Mouse (Mus musculus) kidney, embryonic 16.5 days (tissue): ENCODE measurements around the gene Mettl13. TPM values are rescaled to one million over a fixed set of nuclear protein-coding genes. Genes with fewer than 3 reads are reported as not detected.

Experiments used
- ATAC-seq: fragments of 200-750 bp; cut with Nextera tagmentation; 2 replicates; pipeline ENCODE4 v1.8.0; 2017; ENCODE audit warnings: moderate TSS enrichment; ENCODE audit not compliant: low FRiP score, low TSS enrichment
- H3K27ac ChIP-seq: fragments of 300-500 bp; sonication (generic); 2 replicates; pipeline ENCODE4 v1.5.1; 2014; ENCODE audit warnings: low read length
- H3K27me3 ChIP-seq: fragments of 300-500 bp; sonication (generic); 2 replicates; pipeline ENCODE4 v1.6.1; 2014; ENCODE audit warnings: low read length, control low read depth, mixed read lengths; ENCODE audit not compliant: insufficient read depth
- H3K36me3 ChIP-seq: fragments of 300-500 bp; sonication (generic); 2 replicates; pipeline ENCODE4 v1.6.1; 2014; ENCODE audit warnings: low read length, control low read depth, mixed read lengths; ENCODE audit not compliant: insufficient read depth
- H3K4me1 ChIP-seq: fragments of 300-500 bp; sonication (generic); 2 replicates; pipeline ENCODE4 v1.6.1; 2014; ENCODE audit warnings: low read length, control low read depth, mixed read lengths; ENCODE audit not compliant: insufficient read depth
- H3K4me2 ChIP-seq: fragments of 300-500 bp; sonication (generic); replicated peaks from 2 replicates; pipeline ENCODE4 v1.6.1; 2014; ENCODE audit warnings: low read depth, low read length
- H3K4me3 ChIP-seq: fragments of 300-500 bp; sonication (generic); 2 replicates; pipeline ENCODE4 v1.5.1; 2014; ENCODE audit warnings: mild to moderate bottlenecking, low read length
- H3K9ac ChIP-seq: fragments of 300-500 bp; sonication (generic); replicated peaks from 2 replicates; pipeline ENCODE4 v1.6.1; 2014; ENCODE audit warnings: low read length
- H3K9me3 ChIP-seq: fragments of 300-500 bp; sonication (generic); 2 replicates; pipeline ENCODE4 v1.6.1; 2016; ENCODE audit warnings: low read length, control low read depth
- WGBS: fragments of 180-500 bp; shearing (Covaris S2); extraction: QIAGEN DNeasy Blood & Tissue Kit; methylation state at CpG from one replicate; pipeline ENCODE4 v1.1.7; 2014; 5-methylcytosine and 5-hydroxymethylcytosine counted together
- polyA plus RNA-seq: library from polyadenylated mRNA; unstranded; fragments of >200 nt; fragmentation: Nextera tagmentation; extraction: Ambion mirVana; gene quantifications from 2 replicates; pipeline ENCODE4 v1.2.1, GENCODE M21; 2015

Mettl13 gene
- polyA plus RNA-seq, 1 experiment from 2014 or later = 24.7 TPM

- Histone ChIP-seq H3K9ac (no peak overlapping the region), H3K27me3 (no peaks in the 10 kb centered on the region), H3K27ac (no peak overlapping the region), H3K4me3 (no peak overlapping the region), H3K9me3 (no peaks in the 10 kb centered on the region), H3K36me3 (peaks cover 41% of the 10 kb centered on the region), H3K4me2 (no peak overlapping the region), H3K4me1 (no peaks in the 10 kb centered on the region)
- ATAC-seq = no peak
- 91% methylated on average over 14 of the region's 14 CpGs for WGBS
Observed at GRCm38 (mm10) chr1:162533766-162534560, 14.4 kb downstream of the Mettl13 start.

GRCm38 (mm10) chr1:162532330-162532729, 16.0 kb downstream of the Mettl13 start:
- Histone ChIP-seq H3K4me1 (no peaks in the 10 kb centered on the region), H3K9ac (no peak overlapping the region), H3K4me2 (no peak overlapping the region), H3K36me3 (peaks cover 40% of the 10 kb centered on the region), H3K27me3 (no peaks in the 10 kb centered on the region), H3K9me3 (no peaks in the 10 kb centered on the region), H3K4me3 (no peak overlapping the region), H3K27ac (no peak overlapping the region)
- no peak for ATAC-seq
- WGBS = 65% methylated on average over 4 of the region's 4 CpGs

- Histone ChIP-seq H3K9me3 (no peaks in the 10 kb centered on the region), H3K9ac (no peak overlapping the region), H3K4me2 (no peak overlapping the region), H3K27ac (no peak overlapping the region), H3K4me1 (no peaks in the 10 kb centered on the region), H3K27me3 (no peaks in the 10 kb centered on the region), H3K4me3 (no peak overlapping the region), H3K36me3 (peaks cover 32% of the 10 kb centered on the region)
- WGBS = 73% methylated on average over 4 of the region's 4 CpGs
- ATAC-seq = no peak
Observed at GRCm38 (mm10) chr1:162531584-162531983, 16.8 kb downstream of the Mettl13 start.

- no peaks in the 10 kb centered on the region for H3K4me1 ChIP-seq
- H3K4me3 ChIP-seq = no peak overlapping the region
- WGBS = 100% methylated on average over 1 of the region's 1 CpGs
- no peak overlapping the region for H3K27ac ChIP-seq
- H3K4me2 ChIP-seq = no peak overlapping the region
- H3K9me3 ChIP-seq = no peaks in the 10 kb centered on the region
- peaks cover 23% of the 10 kb centered on the region for H3K36me3 ChIP-seq
- no peak overlapping the region for H3K9ac ChIP-seq
- no peak for ATAC-seq
- H3K27me3 ChIP-seq = no peaks in the 10 kb centered on the region
Observed at GRCm38 (mm10) chr1:162530666-162531065, 17.7 kb downstream of the Mettl13 start.

GRCm38 (mm10) chr1:162529651-162530050, 18.7 kb downstream of the Mettl13 start:
- Histone ChIP-seq H3K4me3 (no peak overlapping the region), H3K9ac (no peak overlapping the region), H3K27me3 (no peaks in the 10 kb centered on the region), H3K4me1 (no peaks in the 10 kb centered on the region), H3K4me2 (no peak overlapping the region), H3K27ac (no peak overlapping the region), H3K9me3 (no peaks in the 10 kb centered on the region), H3K36me3 (peaks cover 14% of the 10 kb centered on the region)
- 68% methylated on average over 2 of the region's 2 CpGs for WGBS
- ATAC-seq = no peak

GRCm38 (mm10) chr1:162515116-162515515, 33.2 kb downstream of the Mettl13 start:
- H3K36me3 ChIP-seq = no peaks in the 10 kb centered on the region
- H3K9ac ChIP-seq = no peak overlapping the region
- no peaks in the 10 kb centered on the region for H3K4me1 ChIP-seq
- WGBS = 83% methylated on average over 1 of the region's 1 CpGs
- no peak overlapping the region for H3K4me2 ChIP-seq
- H3K9me3 ChIP-seq = no peaks in the 10 kb centered on the region
- H3K27ac ChIP-seq = no peak overlapping the region
- ATAC-seq = no peak
- H3K4me3 ChIP-seq = no peak overlapping the region
- no peaks in the 10 kb centered on the region for H3K27me3 ChIP-seq

- ATAC-seq = no peak
- H3K27ac ChIP-seq = no peak overlapping the region
- no peaks in the 10 kb centered on the region for H3K9me3 ChIP-seq
- no peaks in the 10 kb centered on the region for H3K4me1 ChIP-seq
- no peak overlapping the region for H3K9ac ChIP-seq
- H3K27me3 ChIP-seq = no peaks in the 10 kb centered on the region
- WGBS = 86% methylated on average over 2 of the region's 2 CpGs
- H3K4me2 ChIP-seq = no peak overlapping the region
- H3K4me3 ChIP-seq = no peak overlapping the region
- no peaks in the 10 kb centered on the region for H3K36me3 ChIP-seq
Observed at GRCm38 (mm10) chr1:162510013-162510356, 38.4 kb downstream of the Mettl13 start.

- H3K4me2 ChIP-seq = no peak overlapping the region
- no peak overlapping the region for H3K4me3 ChIP-seq
- H3K9ac ChIP-seq = no peak overlapping the region
- H3K4me1 ChIP-seq = no peaks in the 10 kb centered on the region
- ATAC-seq = peak; percentile 39; the same call in 1 of the 2 replicates
- no peaks in the 10 kb centered on the region for H3K36me3 ChIP-seq
- no peak overlapping the region for H3K27ac ChIP-seq
- H3K27me3 ChIP-seq = no peaks in the 10 kb centered on the region
- WGBS = 57% methylated on average over 12 of the region's 12 CpGs
- H3K9me3 ChIP-seq = no peaks in the 10 kb centered on the region
Observed at GRCm38 (mm10) chr1:162509329-162510012, 38.9 kb downstream of the Mettl13 start.

- no peaks in the 10 kb centered on the region for H3K36me3 ChIP-seq
- H3K4me2 ChIP-seq = no peak overlapping the region
- no peaks in the 10 kb centered on the region for H3K9me3 ChIP-seq
- H3K4me3 ChIP-seq = no peak overlapping the region
- WGBS = 67% methylated on average over 4 of the region's 4 CpGs
- H3K4me1 ChIP-seq = no peaks in the 10 kb centered on the region
- no peak overlapping the region for H3K9ac ChIP-seq
- no peak for ATAC-seq
- H3K27ac ChIP-seq = no peak overlapping the region
- H3K27me3 ChIP-seq = no peaks in the 10 kb centered on the region
Observed at GRCm38 (mm10) chr1:162508211-162509005, 39.9 kb downstream of the Mettl13 start.
